ENCODE assay signal across 7 mouse cellular contexts in the genomic region with DNA sequence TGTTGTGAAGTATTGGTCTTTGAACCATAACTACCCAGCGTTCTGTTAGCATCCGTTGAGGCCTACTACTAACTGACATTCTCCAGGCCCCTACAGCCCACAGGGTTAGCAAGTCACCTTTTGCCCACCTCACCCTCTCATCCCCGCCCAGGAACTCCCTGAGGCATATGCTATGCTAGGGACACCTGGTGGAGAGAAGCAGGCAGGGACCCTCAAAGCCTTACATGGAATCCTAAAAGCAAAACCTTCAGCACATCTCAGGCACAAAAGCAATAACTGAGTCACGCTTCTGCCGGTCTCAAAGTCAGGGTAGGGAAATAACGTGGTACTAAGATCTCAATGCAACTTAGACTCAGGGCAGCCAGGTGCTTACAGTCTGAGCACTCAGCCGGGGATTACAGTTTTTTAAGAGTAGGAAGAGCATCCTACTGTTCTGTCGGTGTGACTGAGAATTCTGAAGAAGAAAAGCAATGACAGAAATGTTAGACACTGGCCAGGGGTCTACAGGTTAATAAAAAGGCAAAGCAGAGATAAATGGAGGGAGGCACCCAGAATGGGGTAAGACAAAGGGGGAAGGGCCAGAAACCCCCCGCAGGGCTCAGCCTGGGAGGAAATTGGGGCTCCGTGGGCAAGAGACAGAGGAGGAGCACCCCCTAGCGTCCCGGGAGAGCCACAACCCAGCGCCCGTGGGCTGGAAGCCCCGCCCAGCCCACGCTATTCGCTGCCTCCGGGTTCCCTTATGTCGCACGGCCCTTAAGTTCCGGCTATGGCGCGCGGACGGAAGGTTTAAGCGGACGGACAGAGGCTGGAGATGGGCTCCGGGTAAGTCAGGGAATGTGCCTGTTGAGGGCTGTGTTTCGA. TPM values are rescaled to one million over a fixed set of nuclear protein-coding genes. Genes with fewer than 3 reads are reported as not detected.
DNase-seq lines count a peak whose midpoint lies in the region; ATAC-seq lines count a peak whose summit lies in the region.

A gene (plus strand): TSS at position 789 of the 861 bp plus-strand sequence.

- H3K36me3 ChIP-seq in intestine, embryonic 15.5 days = 0 out of 2 replicates have a peak, but pooled peaks cover 11% of the 10 kb centered on the region
- H3K36me3 ChIP-seq in midbrain, embryonic 10.5 days = peaks cover 37% of the 10 kb centered on the region

- peak within 1 kb of the TSS; percentile 93 for H3K9ac ChIP-seq in intestine, embryonic 15.5 days

- intact Hi-C loops in gastrocnemius, postnatal 36 days (cut with DNase I) = loop anchor here (5.0 kb wide), 1 partner anchor 183 kb away; no protein-coding TSS in a partner anchor
- intact Hi-C loops in left cerebral cortex, postnatal 25 days (cut with DNase I) = loop anchor here (2.0 to 5.0 kb wide), 4 partner anchors 58 to 678 kb away; a partner anchor contains a TSS

- H3K27ac ChIP-seq in intestine, embryonic 15.5 days = peak within 1 kb of the TSS; percentile 90
- H3K27ac ChIP-seq in midbrain, embryonic 10.5 days (replicated peaks) = peak within 1 kb of the TSS; percentile 91

- ATAC-seq in intestine, embryonic 15.5 days = peak; percentile 98

- no peaks in the 10 kb centered on the region for H3K27me3 ChIP-seq in intestine, embryonic 15.5 days (replicated peaks)
- no peaks in the 10 kb centered on the region for H3K27me3 ChIP-seq in midbrain, embryonic 10.5 days (ENCODE audit: low read depth, poor library complexity, severe bottlenecking)

- H3K4me2 ChIP-seq in intestine, embryonic 15.5 days (replicated peaks) = peak within 1 kb of the TSS; percentile 63

- H3K4me3 ChIP-seq in intestine, embryonic 15.5 days (replicated peaks) = peak within 1 kb of the TSS; percentile 72
- H3K4me3 ChIP-seq in midbrain, embryonic 10.5 days = peak within 1 kb of the TSS; percentile 65

- DNase-seq in adrenal gland, adult 2 months = peak; percentile 96
- peak; percentile 91 for DNase-seq in embryo, embryonic 11.5 days (ENCODE audit: low read depth, low spot score)
- peak; percentile 94 to 99 for DNase-seq in gastrocnemius, postnatal 36 days
- DNase-seq in left cerebral cortex, postnatal 25 days (ENCODE audit: low spot score in 2 of 2) = peak; percentile 94 to 97
- DNase-seq in midbrain, embryonic 10.5 days (ENCODE audit: low spot score) = peak; percentile 95
- peak; percentile 97 for DNase-seq in right cerebral cortex, postnatal 4 days

- WGBS in intestine, embryonic 15.5 days = 2% methylated on average over 29 of the region's 29 CpGs
- WGBS in midbrain, embryonic 10.5 days = 7% methylated on average over 29 of the region's 29 CpGs

- H3K4me1 ChIP-seq in intestine, embryonic 15.5 days (replicated peaks) = peaks cover 8% of the 10 kb centered on the region
- peaks cover 22% of the 10 kb centered on the region for H3K4me1 ChIP-seq in midbrain, embryonic 10.5 days

- H3K9me3 ChIP-seq in intestine, embryonic 15.5 days = no peaks in the 10 kb centered on the region
- no peaks in the 10 kb centered on the region for H3K9me3 ChIP-seq in midbrain, embryonic 10.5 days (replicated peaks)

RNA-seq across cellular contexts. Expression of the gene that starts here (rescaled TPM):
- 10 to 100 TPM; 25.5 to 27.6 TPM for total RNA-seq in adrenal gland, adult 2 months (2021)
- polyA plus RNA-seq in adrenal gland, adult 2 months (2012; rRNA removed) = 7.5 and 9.9 TPM in 2 replicates
- 10 to 100 TPM; 16.0 to 16.3 TPM for total RNA-seq in gastrocnemius, postnatal 36 days (2021)
- polyA plus RNA-seq in intestine, embryonic 15.5 days (2015; fragmentation: Nextera tagmentation; extraction: Ambion mirVana) = 48.4 and 53.2 TPM in 2 replicates
- 10 to 100 TPM; 22.4 to 23.7 TPM for total RNA-seq in left cerebral cortex, postnatal 25 days (2021)
- 69.7 and 74.0 TPM in 2 replicates for polyA plus RNA-seq in midbrain, embryonic 10.5 days (2016; fragmentation: Nextera tagmentation; extraction: Ambion mirVana)

Comparison
In these comparisons a context has a peak if more than half of its experiments do, and no peak if none do; other contexts are left out.
1. Peak in every context shown above with its lines: DNase-seq, ATAC-seq, H3K4me3 ChIP-seq and H3K27ac ChIP-seq.